Mouse (Mus musculus): Measurements from ENCODE around the gene Gstt1. TPM values are rescaled to one million over a fixed set of nuclear protein-coding genes. Genes with fewer than 3 reads are reported as not detected.
A peak's percentile ranks its signal among the peaks of the same experiment; 100 is the strongest.
"Not testable (repeated sequence)": the region's sequence is repeated elsewhere in the genome, so short reads cannot be mapped to it uniquely, and the experiment has no call there.

Gene Gstt1
- 4.9 and 6.3 TPM in 2 replicates for polyA plus RNA-seq (2016; fragmentation: Nextera tagmentation; extraction: Ambion mirVana)

DNA sequence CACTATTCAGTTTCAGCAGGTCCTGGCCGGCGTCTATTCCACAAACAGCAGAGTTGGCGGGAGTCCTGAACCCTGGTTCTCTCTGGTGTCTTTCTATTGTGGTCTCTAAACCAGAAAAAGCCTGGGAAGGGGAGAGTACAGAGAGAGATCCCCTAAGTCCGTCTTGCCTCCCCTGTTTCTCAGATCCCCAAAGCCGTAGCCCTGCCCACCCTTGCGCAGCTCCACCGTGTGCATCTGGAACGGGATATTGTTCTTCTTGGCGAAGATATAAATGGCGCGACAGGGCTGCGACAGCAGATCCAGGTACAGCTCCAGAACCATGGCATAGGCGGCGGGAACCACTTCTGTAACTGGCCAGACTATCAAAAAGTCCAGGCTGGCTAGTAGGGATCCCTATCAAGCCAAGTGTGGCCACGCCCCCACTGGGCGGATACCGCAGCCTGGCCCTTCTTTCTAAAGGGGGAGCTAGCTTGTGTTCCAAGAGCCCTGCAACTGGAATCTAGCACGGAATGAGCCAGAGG lies at the start of gene Gstt1:
TSS of gene Gstt1 (minus strand) at position 409 of the 521 bp plus-strand sequence.
- no peak within 1 kb of the TSS for H3K27ac ChIP-seq
- H3K9ac ChIP-seq, result peak within 1 kb of the TSS; percentile 47
- 2% methylated on average over 18 of the region's 18 CpGs for whole genome bisulfite sequencing

GRCm38 (mm10) chr10:75845306-75845930 lies 47.0 kb upstream of the Gstt1 start:
- Histone ChIP-seq H3K9me3 (no peaks in the 10 kb centered on the region), H3K9ac (no peak overlapping the region), H3K27me3 (no peaks in the 10 kb centered on the region), H3K4me2 (no peak overlapping the region), H3K36me3 (replicated peaks) (no peaks in the 10 kb centered on the region), H3K27ac (no peak overlapping the region), H3K4me1 (peaks cover 9% of the 10 kb centered on the region; the same call in 1 of the 2 replicates), H3K4me3 (replicated peaks) (no peak overlapping the region)
- ATAC-seq (ENCODE audit: low FRiP score), result no peak
- WGBS, result 82% methylated on average over 6 of the region's 6 CpGs

More for the DNA sequence above, at the start of gene Gstt1:
- H3K9me3 ChIP-seq, result no peaks in the 10 kb centered on the region
- 0 out of 2 replicates have a peak, but pooled peaks have one; percentile 44 for ATAC-seq (ENCODE audit: low FRiP score)
- peak within 1 kb of the TSS; percentile 74 for H3K4me2 ChIP-seq
- no peaks in the 10 kb centered on the region for H3K36me3 ChIP-seq (replicated peaks)
- H3K4me3 ChIP-seq (replicated peaks), result peak within 1 kb of the TSS; percentile 44
- H3K27me3 ChIP-seq, result peaks cover 23% of the 10 kb centered on the region
- peaks cover 21% of the 10 kb centered on the region for H3K4me1 ChIP-seq

DNA sequence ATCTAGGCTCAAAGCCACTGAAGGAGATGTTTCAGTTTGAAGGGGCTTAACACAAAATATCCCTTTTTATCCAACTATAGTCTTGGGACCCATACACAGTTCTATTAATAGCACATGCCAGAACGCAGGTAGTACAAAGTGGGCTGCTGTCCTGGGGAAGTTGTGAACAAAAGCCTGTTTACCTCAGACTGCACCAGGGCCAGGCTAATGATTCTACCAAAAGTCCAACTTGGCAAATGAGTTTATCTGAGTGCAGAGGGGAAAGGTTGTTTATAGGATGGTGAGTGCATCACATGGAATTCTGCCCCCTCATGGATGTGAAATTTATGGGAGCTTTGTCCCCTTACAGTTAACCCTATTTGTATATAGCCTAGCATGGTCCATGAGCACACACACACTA lies 46.4 kb upstream of the Gstt1 start:
- Histone ChIP-seq H3K27ac (no peak overlapping the region), H3K27me3 (no peaks in the 10 kb centered on the region), H3K36me3 (replicated peaks) (no peaks in the 10 kb centered on the region), H3K9ac (no peak overlapping the region), H3K4me2 (no peak overlapping the region), H3K4me3 (replicated peaks) (no peak overlapping the region), H3K9me3 (no peaks in the 10 kb centered on the region), H3K4me1 (peaks cover 9% of the 10 kb centered on the region; the same call in 1 of the 2 replicates)
- ATAC-seq (ENCODE audit: low FRiP score), result no peak
- WGBS, result 67% methylated on average over 1 of the region's 1 CpGs

- H3K4me3 ChIP-seq (replicated peaks); H3K36me3 ChIP-seq (replicated peaks); H3K4me1 ChIP-seq; H3K9ac ChIP-seq; H3K27me3 ChIP-seq; H3K9me3 ChIP-seq; ATAC-seq (ENCODE audit: low FRiP score); H3K27ac ChIP-seq; H3K4me2 ChIP-seq: not testable (repeated sequence)
- WGBS, result 86% methylated on average over 6 of the region's 6 CpGs
Measured at GRCm38 (mm10) chr10:75843898-75844297, 45.5 kb upstream of the Gstt1 start.

- ATAC-seq (ENCODE audit: low FRiP score), result no peak
- Histone ChIP-seq H3K9ac (no peak overlapping the region), H3K27ac (no peak overlapping the region), H3K4me1 (peaks cover 33% of the 10 kb centered on the region), H3K27me3 (peaks cover 19% of the 10 kb centered on the region), H3K36me3 (replicated peaks) (no peaks in the 10 kb centered on the region), H3K4me3 (replicated peaks) (no peak overlapping the region), H3K4me2 (no peak overlapping the region), H3K9me3 (no peaks in the 10 kb centered on the region)
- WGBS, result 88% methylated on average over 10 of the region's 10 CpGs
Measured at GRCm38 (mm10) chr10:75839092-75839491, 40.7 kb upstream of the Gstt1 start.

- H3K4me1 ChIP-seq, result peaks cover 42% of the 10 kb centered on the region
- H3K27me3 ChIP-seq, result peaks cover 37% of the 10 kb centered on the region
- ATAC-seq (ENCODE audit: low FRiP score), result peak; percentile 89
- H3K9me3 ChIP-seq, result no peaks in the 10 kb centered on the region
- H3K36me3 ChIP-seq (replicated peaks), result no peaks in the 10 kb centered on the region
- H3K27ac ChIP-seq, result peak within 1 kb of the TSS; percentile 80
- H3K4me2 ChIP-seq, result peak within 1 kb of the TSS; percentile 58
- H3K9ac ChIP-seq, result peak within 1 kb of the TSS; percentile 51
- peak within 1 kb of the TSS; percentile 43 for H3K4me3 ChIP-seq (replicated peaks)
- under 1% methylated on average over 21 of the region's 21 CpGs for WGBS
Measured at GRCm38 (mm10) chr10:75837248-75837759, 38.9 kb upstream of the Gstt1 start, which contains the start of gene Gstt2. Gene Gstt2, minus strand, starts transcription at chr10:75837424.

GRCm38 (mm10) chr10:75835761-75836531 lies 37.6 kb upstream of the Gstt1 start:
- no peak overlapping the region for H3K27ac ChIP-seq
- no peak for ATAC-seq (ENCODE audit: low FRiP score)
- 26% methylated on average over 9 of the region's 10 CpGs for WGBS
- peak overlapping the region; percentile 49 for H3K4me2 ChIP-seq
- no peaks in the 10 kb centered on the region for H3K36me3 ChIP-seq (replicated peaks)
- H3K9me3 ChIP-seq, result no peaks in the 10 kb centered on the region
- H3K9ac ChIP-seq, result no peak overlapping the region
- peak overlapping the region; percentile 24 for H3K4me3 ChIP-seq (replicated peaks)
- peaks cover 42% of the 10 kb centered on the region for H3K4me1 ChIP-seq
- peaks cover 43% of the 10 kb centered on the region for H3K27me3 ChIP-seq

DNA sequence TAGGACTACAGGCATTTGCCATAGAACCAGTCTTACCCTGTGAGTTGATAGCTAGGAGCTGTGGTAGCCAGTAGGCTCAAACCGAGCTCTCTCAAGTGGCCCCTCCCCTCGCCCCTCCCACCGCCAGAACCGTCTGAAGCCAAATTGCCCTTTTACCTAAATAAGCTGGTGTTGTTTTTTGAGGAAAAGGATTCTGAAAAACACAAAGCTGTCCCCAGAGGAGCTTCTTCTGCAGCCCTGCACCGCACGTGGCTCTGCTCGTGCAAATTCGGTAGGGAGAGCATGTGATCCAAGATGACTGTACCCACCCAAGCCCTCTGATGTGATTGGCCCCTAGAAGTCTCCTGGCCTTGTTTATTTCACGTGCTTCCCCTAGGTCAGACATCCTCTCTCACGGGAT lies 36.9 kb upstream of the Gstt1 start:
- peaks cover 43% of the 10 kb centered on the region for H3K27me3 ChIP-seq
- no peaks in the 10 kb centered on the region for H3K36me3 ChIP-seq (replicated peaks)
- H3K9ac ChIP-seq, result no peak overlapping the region
- peaks cover 42% of the 10 kb centered on the region for H3K4me1 ChIP-seq
- WGBS, result 2% methylated on average over 10 of the region's 10 CpGs
- no peak overlapping the region for H3K27ac ChIP-seq
- H3K9me3 ChIP-seq, result no peaks in the 10 kb centered on the region
- H3K4me3 ChIP-seq (replicated peaks), result peak overlapping the region; percentile 24
- H3K4me2 ChIP-seq, result peak overlapping the region; percentile 49
- ATAC-seq (ENCODE audit: low FRiP score), result 0 out of 2 replicates have a peak, but pooled peaks have one; percentile 7

DNA sequence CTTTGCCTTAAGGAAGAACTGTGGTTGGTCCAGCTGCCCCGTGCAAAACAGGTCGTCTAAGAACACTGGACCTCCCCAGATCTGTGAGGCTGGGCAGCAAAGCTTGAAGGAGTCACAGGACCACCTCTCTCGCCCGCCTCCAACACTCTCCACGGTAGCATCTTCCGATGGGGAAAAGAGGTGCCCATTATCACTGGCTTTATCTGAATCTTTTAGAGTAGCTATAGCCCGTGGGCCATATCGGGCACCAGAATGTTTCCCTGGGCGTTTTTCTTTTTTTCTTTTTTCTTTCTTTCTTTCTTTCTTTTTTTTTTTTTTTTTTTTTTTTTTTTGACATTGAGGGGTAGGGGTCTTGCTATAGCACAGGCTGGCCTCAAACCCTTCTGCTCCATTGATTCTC lies 36.3 kb upstream of the Gstt1 start:
- Histone ChIP-seq H3K4me2 (peak overlapping the region; percentile 63), H3K9me3 (no peaks in the 10 kb centered on the region), H3K27ac (no peak overlapping the region), H3K9ac (peak overlapping the region; percentile 45; the same call in 1 of the 2 replicates), H3K4me3 (replicated peaks) (peak overlapping the region; percentile 39), H3K4me1 (peaks cover 42% of the 10 kb centered on the region), H3K36me3 (replicated peaks) (no peaks in the 10 kb centered on the region), H3K27me3 (peaks cover 43% of the 10 kb centered on the region)
- 11% methylated on average over 9 of the region's 9 CpGs for WGBS
- no peak for ATAC-seq (ENCODE audit: low FRiP score)

DNA sequence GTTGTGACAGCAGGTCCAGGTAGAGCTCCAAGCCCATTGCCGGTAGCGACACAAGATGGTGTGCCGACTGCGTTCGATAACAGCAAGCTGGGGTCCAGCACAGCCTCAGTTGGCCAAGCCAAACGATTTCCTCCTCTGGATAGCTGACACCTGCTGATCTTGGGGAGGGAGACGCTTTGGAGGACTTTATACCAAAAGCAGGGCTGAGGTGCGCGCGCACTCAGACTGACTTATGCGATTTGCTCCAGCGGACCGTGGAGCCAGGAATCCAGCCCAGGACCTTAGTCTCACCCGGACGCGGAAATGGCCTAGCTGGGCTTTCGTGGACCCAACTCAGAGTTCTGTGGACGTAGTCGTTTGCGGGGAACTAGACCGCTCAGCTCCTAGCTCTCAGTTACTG lies 35.9 kb upstream of the Gstt1 start:
- peak overlapping the region; percentile 45; the same call in 1 of the 2 replicates for H3K9ac ChIP-seq
- H3K9me3 ChIP-seq, result no peaks in the 10 kb centered on the region
- H3K36me3 ChIP-seq (replicated peaks), result no peaks in the 10 kb centered on the region
- peaks cover 43% of the 10 kb centered on the region for H3K27me3 ChIP-seq
- no peak overlapping the region for H3K27ac ChIP-seq
- peak overlapping the region; percentile 39 for H3K4me3 ChIP-seq (replicated peaks)
- H3K4me2 ChIP-seq, result peak overlapping the region; percentile 63
- WGBS, result 5% methylated on average over 21 of the region's 21 CpGs
- peaks cover 42% of the 10 kb centered on the region for H3K4me1 ChIP-seq
- no peak for ATAC-seq (ENCODE audit: low FRiP score)

DNA sequence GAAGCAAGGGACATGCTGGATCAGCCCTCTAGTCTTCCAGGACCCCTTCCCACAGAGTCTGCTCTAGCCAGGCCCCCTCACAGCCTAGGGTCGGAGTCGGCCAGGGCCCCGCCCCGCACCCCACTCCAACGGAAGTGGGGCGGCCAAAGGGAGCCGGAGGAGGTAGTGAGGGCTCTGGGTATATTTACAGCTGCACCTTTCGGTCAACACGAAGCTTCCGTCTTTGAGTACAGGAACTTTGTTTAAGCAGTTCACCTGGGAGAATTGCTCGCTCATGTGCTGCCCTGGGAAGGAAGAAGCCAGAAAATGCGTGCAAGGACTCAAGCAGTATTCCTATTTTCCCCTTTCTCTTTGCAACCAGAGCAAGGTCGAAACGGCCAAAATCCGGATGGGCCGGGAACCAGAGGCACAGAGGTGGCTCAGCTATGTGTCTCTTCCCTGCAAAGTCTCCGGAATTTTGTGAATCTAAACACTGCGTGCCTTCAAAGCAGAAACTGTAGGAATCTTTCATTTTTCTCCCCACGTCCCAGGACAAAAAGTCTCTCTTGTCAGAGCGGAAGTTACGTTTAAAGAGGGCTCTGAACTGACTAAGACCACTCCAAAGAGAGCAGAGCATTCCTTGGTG lies 35.2 kb upstream of the Gstt1 start:
- H3K4me2 ChIP-seq, result peak overlapping the region; percentile 63
- no peak for ATAC-seq (ENCODE audit: low FRiP score)
- no peaks in the 10 kb centered on the region for H3K36me3 ChIP-seq (replicated peaks)
- peaks cover 43% of the 10 kb centered on the region for H3K27me3 ChIP-seq
- no peak overlapping the region for H3K27ac ChIP-seq
- peaks cover 42% of the 10 kb centered on the region for H3K4me1 ChIP-seq
- H3K9me3 ChIP-seq, result no peaks in the 10 kb centered on the region
- 0 out of 2 replicates have a peak overlapping the region, but pooled peaks have one; percentile 45 for H3K9ac ChIP-seq
- peak overlapping the region; percentile 39 for H3K4me3 ChIP-seq (replicated peaks)
- WGBS, result 21% methylated on average over 21 of the region's 21 CpGs
